Mouse (Mus musculus) myocyte (in vitro differentiated cells): ENCODE results near the gene Hoxa4. TPM values are rescaled to one million over a fixed set of nuclear protein-coding genes. Genes with fewer than 3 reads are reported as not detected.

Experiments used
- H3K27me3 ChIP-seq: one replicate; pipeline ENCODE4 v1.6.1; 2011; ENCODE audit not compliant: control insufficient read depth, insufficient read depth, insufficient read length
- H3K36me3 ChIP-seq: one replicate; pipeline ENCODE4 v1.6.1; 2011; ENCODE audit not compliant: control insufficient read depth, insufficient read depth
- H3K4me2 ChIP-seq: one replicate; pipeline ENCODE4 v1.6.1; 2011; ENCODE audit warnings: low read depth, control low read depth
- H3K4me3 ChIP-seq: one replicate; pipeline ENCODE4 v1.5.1; 2011; ENCODE audit warnings: mild to moderate bottlenecking, control low read depth, moderate library complexity
- H3K79me2 ChIP-seq: one replicate; pipeline ENCODE4 v1.6.1; 2011; ENCODE audit not compliant: control insufficient read depth, insufficient read depth
- H3ac ChIP-seq: one replicate; pipeline ENCODE4 v1.6.1; 2011; ENCODE audit not compliant: control insufficient read depth, insufficient read length
- CEBPB ChIP-seq: IDR thresholded peaks from 2 replicates; pipeline ENCODE4 v1.6.1; 2011; ENCODE audit warnings: mild to moderate bottlenecking, moderate library complexity; ENCODE audit not compliant: poor library complexity, insufficient read depth, severe bottlenecking
- E2F4 ChIP-seq: IDR thresholded peaks from one replicate; pipeline ENCODE4 v1.6.1; 2011; ENCODE audit warnings: mild to moderate bottlenecking, control low read depth, moderate library complexity; ENCODE audit not compliant: insufficient read depth
- MAX ChIP-seq: IDR thresholded peaks from one replicate; pipeline ENCODE4 v1.6.1; 2011; ENCODE audit warnings: low read depth, mild to moderate bottlenecking, control low read depth
- MYOD1 ChIP-seq, 3 experiments: IDR thresholded peaks; one replicate each; pipeline ENCODE4 v1.6.1; 2011; ENCODE audit warnings: control low read depth in 2 of 3, low read depth in 2 of 3, mild to moderate bottlenecking in 2 of 3, moderate library complexity in 1 of 3; ENCODE audit not compliant: insufficient read length in 2 of 3, control insufficient read depth in 1 of 3
- MYOG ChIP-seq, 3 experiments: IDR thresholded peaks; one replicate each; pipeline ENCODE4 v1.6.1; 2011; ENCODE audit warnings: control low read depth in 2 of 3, low read depth in 2 of 3, mild to moderate bottlenecking in 2 of 3; ENCODE audit not compliant: insufficient read length in 2 of 3, control insufficient read depth in 1 of 3, insufficient read depth in 1 of 3
- POLR2A ChIP-seq: IDR thresholded peaks from one replicate; pipeline ENCODE4 v1.6.1; 2011; ENCODE audit warnings: low read depth, mild to moderate bottlenecking, control low read depth, moderate library complexity; ENCODE audit not compliant: insufficient read length
- POLR2AphosphoS2 ChIP-seq: IDR thresholded peaks from one replicate; pipeline ENCODE4 v1.6.1; 2011; ENCODE audit warnings: low read depth, control low read depth; ENCODE audit not compliant: insufficient read length
- REST ChIP-seq: IDR thresholded peaks from one replicate; pipeline ENCODE4 v1.6.1; 2011; ENCODE audit warnings: mild to moderate bottlenecking, control low read depth, moderate library complexity; ENCODE audit not compliant: insufficient read depth, insufficient read length
- SRF ChIP-seq: IDR thresholded peaks from one replicate; pipeline ENCODE4 v1.6.1; 2011; ENCODE audit warnings: low read depth; ENCODE audit not compliant: control insufficient read depth, insufficient read length
- TCF12 ChIP-seq: IDR thresholded peaks from one replicate; pipeline ENCODE4 v1.6.1; 2011; ENCODE audit warnings: mild to moderate bottlenecking, control low read depth; ENCODE audit not compliant: poor library complexity, insufficient read depth, severe bottlenecking
- TCF3 ChIP-seq: IDR thresholded peaks from one replicate; pipeline ENCODE4 v1.6.1; 2011; ENCODE audit warnings: low read depth, control low read depth; ENCODE audit not compliant: insufficient read length
- USF1 ChIP-seq: IDR thresholded peaks from one replicate; pipeline ENCODE4 v1.6.1; 2011; ENCODE audit warnings: low read depth, mild to moderate bottlenecking, control low read depth, moderate library complexity
- polyA plus RNA-seq: library from polyadenylated mRNA; unstranded; fragments of >200 nt; fragmentation: generic; extraction: Trizol; gene quantifications from one replicate; pipeline ENCODE4 v1.2.1, GENCODE M21; 2012; ENCODE audit warnings: missing spikeins

The Hoxa4 gene
- polyA plus RNA-seq, 1 experiment, result 1.4 TPM

DNA sequence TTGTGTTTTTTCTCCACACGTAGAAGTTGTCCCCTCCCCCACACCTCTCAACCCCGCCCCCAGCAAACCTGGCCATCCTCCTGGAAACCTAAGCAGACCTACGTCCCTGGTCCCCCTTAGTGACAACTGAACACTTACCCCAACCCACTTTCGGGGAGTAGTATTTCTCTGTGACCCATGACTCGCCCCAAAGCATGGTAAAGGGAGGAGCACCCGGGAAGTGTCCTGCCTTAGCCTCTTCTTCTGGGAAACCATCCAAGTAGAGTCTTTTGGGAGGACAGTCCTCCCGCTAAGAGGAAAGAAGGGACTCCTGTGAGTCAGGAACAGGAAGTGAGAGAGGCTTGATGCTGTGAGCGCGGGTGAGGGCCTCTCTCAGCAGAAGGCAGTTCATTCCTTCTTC, 31.6 kb downstream of the Hoxa4 start:
- H3K4me3 ChIP-seq, result peak overlapping the region; percentile 86
- H3ac ChIP-seq, result peak overlapping the region; percentile 56
- TF ChIP-seq TCF12 (no peak), E2F4 (no peak), POLR2A (no peak), MAX (no peak), SRF (no peak), REST (no peak), MYOG (IDR thresholded peaks at IDR 0.05; ENCODE audit: control insufficient read depth in 1 of 3, insufficient read depth in 1 of 3, insufficient read length in 2 of 3, low read depth in 2 of 3) (no peak), MYOD1 (IDR thresholded peaks at IDR 0.05; ENCODE audit: control insufficient read depth in 1 of 3, insufficient read length in 2 of 3, low read depth in 2 of 3) (no peak), TCF3 (no peak), USF1 (no peak), POLR2AphosphoS2 (no peak), CEBPB (no peak)
- H3K79me2 ChIP-seq, result peaks cover 16% of the 10 kb centered on the region
- no peaks in the 10 kb centered on the region for H3K27me3 ChIP-seq
- peak overlapping the region; percentile 98 for H3K4me2 ChIP-seq
- H3K36me3 ChIP-seq, result peaks cover 10% of the 10 kb centered on the region

DNA sequence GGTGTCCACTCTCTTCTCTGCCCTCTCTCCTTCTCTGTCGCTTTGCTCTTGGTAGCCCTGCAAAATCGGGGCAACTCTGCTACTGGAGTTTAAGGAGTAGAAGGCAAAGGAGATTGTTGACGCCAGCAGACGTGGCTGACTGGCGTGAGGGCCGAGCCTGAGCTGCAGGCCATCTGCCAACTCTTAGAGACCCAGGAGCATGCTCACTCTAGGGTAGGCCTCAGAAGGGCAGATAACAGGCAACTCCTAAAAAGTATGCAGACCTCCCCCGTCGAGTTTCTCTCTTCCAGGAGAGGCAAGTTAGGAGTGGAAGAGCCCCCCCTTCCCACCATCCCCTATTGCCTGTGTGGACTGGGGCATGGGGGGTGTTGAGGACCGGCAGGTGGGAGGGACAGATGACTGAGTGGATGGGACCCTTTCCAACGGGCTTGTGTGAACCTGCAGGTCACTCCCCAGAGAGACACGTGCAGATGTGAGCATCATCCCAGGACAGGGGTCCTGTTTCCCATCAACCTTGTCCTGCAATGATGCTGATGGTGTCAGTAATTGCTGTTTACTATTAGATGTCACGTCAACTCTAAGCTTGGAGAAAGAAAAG, 32.3 kb downstream of the Hoxa4 start:
- Histone ChIP-seq H3K27me3 (no peaks in the 10 kb centered on the region), H3K36me3 (peaks cover 10% of the 10 kb centered on the region), H3ac (peak overlapping the region; percentile 56), H3K4me3 (peak overlapping the region; percentile 86), H3K4me2 (peak overlapping the region; percentile 98), H3K79me2 (peaks cover 16% of the 10 kb centered on the region)
- no peak for TF ChIP-seq TCF3
- peak; percentile 14 for TF ChIP-seq POLR2A

DNA sequence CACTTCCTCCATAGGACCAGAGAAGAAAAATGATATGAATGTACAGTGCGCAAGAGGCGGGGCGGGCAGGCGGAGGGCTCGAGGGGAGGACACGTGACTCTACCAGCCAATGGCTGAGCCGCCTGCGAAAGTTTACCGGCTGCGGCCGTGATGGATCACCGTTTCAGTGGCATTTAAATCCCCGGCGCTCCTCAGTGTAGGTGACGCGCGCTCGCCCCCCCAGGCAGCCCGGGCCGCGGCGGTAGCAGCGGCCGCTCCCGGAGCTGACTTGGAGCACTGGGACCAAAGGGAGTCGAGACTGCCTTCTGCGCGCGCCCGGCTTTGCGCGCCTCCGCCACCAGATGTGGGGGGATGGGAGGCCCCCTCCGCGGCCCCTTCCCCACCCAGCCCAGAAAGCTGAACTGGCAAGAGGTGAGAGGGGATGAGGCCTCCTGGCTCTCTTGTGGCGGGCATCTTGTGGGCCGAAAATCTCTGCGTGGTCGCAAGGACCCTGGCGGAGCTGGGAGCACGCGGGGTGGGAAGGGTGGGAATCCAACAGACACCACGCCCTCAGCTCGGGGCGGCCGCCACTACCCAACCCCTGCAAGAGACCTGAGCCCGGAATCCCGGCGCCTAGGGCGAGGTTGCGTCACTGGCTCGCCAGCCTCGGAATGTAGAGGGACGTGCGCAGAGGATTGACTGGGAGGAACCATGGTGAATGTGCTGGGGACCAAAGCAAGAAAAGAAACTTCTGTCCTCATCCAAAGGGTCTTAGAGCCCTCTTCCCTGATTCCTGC, 33.1 kb downstream of the Hoxa4 start, which contains the start of gene Hoxa1:
TSS of gene Hoxa1 (minus strand) at position 42 of the 776 bp plus-strand sequence.
- Histone ChIP-seq H3K27me3 (no peaks in the 10 kb centered on the region), H3K36me3 (peaks cover 10% of the 10 kb centered on the region), H3K79me2 (peaks cover 16% of the 10 kb centered on the region), H3K4me3 (peak within 1 kb of the TSS; percentile 86), H3K4me2 (peak within 1 kb of the TSS; percentile 98), H3ac (peak within 1 kb of the TSS; percentile 56)
- TF ChIP-seq SRF, result no peak
- TF ChIP-seq TCF12, result no peak
- peak in 1 of 3 experiments; percentile 44 for TF ChIP-seq MYOG (IDR thresholded peaks at IDR 0.05; ENCODE audit: control insufficient read depth in 1 of 3, insufficient read depth in 1 of 3, insufficient read length in 2 of 3, low read depth in 2 of 3)
- TF ChIP-seq POLR2A, result peak; percentile 66
- TF ChIP-seq MAX, result no peak
- no peak for TF ChIP-seq E2F4
- TF ChIP-seq CEBPB, result peak; percentile 89
- peak; percentile 85 for TF ChIP-seq USF1
- peak; percentile 73 for TF ChIP-seq POLR2AphosphoS2
- no peak for TF ChIP-seq REST
- no peak for TF ChIP-seq TCF3
- TF ChIP-seq MYOD1 (IDR thresholded peaks at IDR 0.05; ENCODE audit: control insufficient read depth in 1 of 3, insufficient read length in 2 of 3, low read depth in 2 of 3), result no peak

DNA sequence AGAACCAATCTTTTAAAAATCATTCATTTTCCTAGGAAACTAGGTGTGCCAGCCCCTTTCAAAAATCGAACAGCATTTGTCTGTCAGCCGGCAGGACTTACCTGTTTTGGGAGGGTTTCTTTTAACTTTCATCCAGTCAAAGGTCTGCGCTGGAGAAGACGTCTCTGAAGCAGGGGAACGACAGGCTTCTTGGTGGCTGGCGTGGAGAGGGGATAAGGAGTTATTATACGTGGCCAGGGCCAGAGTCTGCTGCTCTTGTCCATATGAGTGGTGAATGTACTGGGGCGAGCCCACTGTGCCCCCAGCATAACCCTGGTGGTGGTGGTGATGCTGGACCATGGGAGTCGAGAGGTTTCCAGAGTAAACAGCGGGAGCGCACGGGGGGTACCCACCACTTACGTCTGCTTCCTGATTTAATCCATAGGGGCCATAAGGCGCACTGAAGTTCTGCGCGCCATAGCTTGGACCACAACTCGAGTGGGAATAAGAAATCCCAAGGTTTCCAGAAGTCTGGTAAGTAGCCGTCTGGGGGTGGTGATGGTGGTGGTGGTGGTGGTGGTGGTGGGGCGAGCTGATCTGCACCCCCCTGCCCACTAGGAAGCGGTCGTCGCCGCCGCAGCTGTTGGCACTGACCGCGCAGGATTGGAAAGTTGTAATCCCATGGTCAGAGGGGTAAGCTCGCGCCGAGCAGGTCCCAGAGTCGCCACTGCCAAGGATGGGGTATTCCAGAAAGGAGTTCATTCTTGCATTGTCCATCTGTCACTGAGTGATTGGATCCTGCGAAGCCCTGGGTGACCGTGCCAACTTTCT, 33.9 kb downstream of the Hoxa4 start:
- peak overlapping the region; percentile 86 for H3K4me3 ChIP-seq

More for the DNA sequence above, 33.9 kb downstream of the Hoxa4 start:
- Histone ChIP-seq H3K4me2 (peak overlapping the region; percentile 98), H3K27me3 (no peaks in the 10 kb centered on the region), H3K79me2 (peaks cover 16% of the 10 kb centered on the region), H3ac (peak overlapping the region; percentile 56), H3K36me3 (peaks cover 3% of the 10 kb centered on the region)
- no peak for TF ChIP-seq CEBPB
- TF ChIP-seq MYOD1 (IDR thresholded peaks at IDR 0.05; ENCODE audit: control insufficient read depth in 1 of 3, insufficient read length in 2 of 3, low read depth in 2 of 3), result peak in 1 of 3 experiments; percentile 46
- no peak for TF ChIP-seq E2F4
- TF ChIP-seq MAX, result no peak
- TF ChIP-seq POLR2AphosphoS2, result no peak
- no peak for TF ChIP-seq REST
- TF ChIP-seq MYOG (IDR thresholded peaks at IDR 0.05; ENCODE audit: control insufficient read depth in 1 of 3, insufficient read depth in 1 of 3, insufficient read length in 2 of 3, low read depth in 2 of 3), result peak in 2 of 3 experiments; percentile 15 to 26
- no peak for TF ChIP-seq POLR2A
- TF ChIP-seq TCF3, result no peak
